Mouse (Mus musculus): ENCODE results near the gene Prr5.

DNA sequence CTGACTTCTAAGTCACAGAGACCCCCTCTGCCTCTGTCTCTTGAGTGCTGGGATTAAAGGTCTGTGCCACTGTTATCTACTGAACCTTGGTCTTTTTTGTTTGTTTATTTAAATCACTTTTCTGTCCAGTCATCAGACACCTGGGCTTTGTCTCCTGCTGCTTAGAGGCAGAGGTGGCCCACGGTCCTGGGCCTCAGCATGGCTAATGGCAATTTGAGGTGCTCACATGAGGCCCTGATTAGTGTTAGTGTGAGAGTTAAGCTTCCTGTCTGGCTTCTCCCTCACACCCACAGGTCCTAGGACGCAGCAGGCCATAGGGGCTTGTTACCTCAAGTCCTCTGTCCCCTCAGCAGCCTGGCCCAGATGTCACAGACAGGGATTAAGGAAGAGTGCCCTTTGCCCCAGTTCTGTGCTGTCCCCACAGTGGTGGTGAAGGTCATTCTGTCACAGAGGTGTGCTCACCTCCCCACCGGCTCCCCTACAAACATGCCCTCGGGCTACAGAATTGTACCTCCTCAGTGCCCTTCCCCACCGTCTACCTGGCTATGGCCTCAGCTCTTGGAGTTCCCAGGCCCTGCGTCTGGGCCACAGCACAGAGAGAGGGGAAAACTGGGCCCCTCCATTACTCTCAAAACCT lies 37.7 kb downstream of the Prr5 start:
- TF ChIP-seq USF1 (IDR thresholded peaks at IDR 0.05; ENCODE audit: low read depth) (no peak), POLR2A (IDR thresholded peaks at IDR 0.05; ENCODE audit: insufficient read length, low read depth) (no peak), MAX (IDR thresholded peaks at IDR 0.05; ENCODE audit: low read depth) (no peak), E2F4 (IDR thresholded peaks at IDR 0.05; ENCODE audit: insufficient read depth) (no peak), REST (IDR thresholded peaks at IDR 0.05; ENCODE audit: insufficient read depth, insufficient read length) (no peak), TCF12 (IDR thresholded peaks at IDR 0.05; ENCODE audit: insufficient read depth, poor library complexity, severe bottlenecking) (no peak), MYOD1 (IDR thresholded peaks at IDR 0.05; ENCODE audit: control insufficient read depth in 1 of 3, insufficient read length in 2 of 3, low read depth in 2 of 3) (no peak)
